Mouse (Mus musculus): ENCODE data around the gene Rabl3.

- no peak for TF ChIP-seq CTCF (IDR thresholded peaks at IDR 0.05; ENCODE audit: control insufficient read depth, insufficient read depth, insufficient read length)
- no peak for TF ChIP-seq MAX (IDR thresholded peaks at IDR 0.05)
- no peak for TF ChIP-seq USF1 (IDR thresholded peaks at IDR 0.05; ENCODE audit: low read depth)
- TF ChIP-seq MYOG (IDR thresholded peaks at IDR 0.05; ENCODE audit: control insufficient read depth, extremely low read depth, insufficient read length), result no peak
- TF ChIP-seq MYOD1 (IDR thresholded peaks at IDR 0.05; ENCODE audit: control insufficient read depth, insufficient read length, low read depth), result no peak
Measured at GRCm38 (mm10) chr16:37516376-37516993, 23.2 kb upstream of the Rabl3 start.
